Mouse (Mus musculus) neutrophil, adult 59 days (primary cell): Measurements from ENCODE around the gene Dhx38. TPM values are rescaled to one million over a fixed set of nuclear protein-coding genes. Genes with fewer than 3 reads are reported as not detected.

ENCODE experiments used
- total RNA-seq, 2 experiments: library from RNA; stranded (reverse); gene quantifications; 1 replicate in 1 of 2; 2 replicates in 1 of 2; pipeline ENCODE4 v1.2.4; 2023

Dhx38 gene
- total RNA-seq = 10 to 100 TPM; 74.1 to 74.3 TPM

GRCm38 (mm10) chr8:109565498-109566333, at the start of gene Dhx38, which contains the start of gene Txnl4b:
Gene Dhx38 (minus strand): TSS chr8:109565861.
Gene Txnl4b (plus strand): TSS chr8:109565892.

GRCm38 (mm10) chr8:109614243-109615210, 48.9 kb upstream of the Dhx38 start, which contains the start of gene Pkd1l3:
Gene Pkd1l3 (plus strand): TSS chr8:109614517.

GRCm38 (mm10) chr8:109608271-109609152, 42.9 kb upstream of the Dhx38 start, which contains the start of gene Dhodh:
Gene Dhodh (minus strand): TSS chr8:109608673.

GRCm38 (mm10) chr8:109578900-109579301, 13.2 kb upstream of the Dhx38 start, which contains the start of gene Hp:
Gene Hp (minus strand): TSS chr8:109579172.

Other genes with a start within 250 kb of the Dhx38 start
- not detected for gene Pmfbp1, start 71.8 kb downstream of the Dhx38 start, total RNA-seq
- gene Txnl4b, start within 50 bp of the Dhx38 start, total RNA-seq = 10 to 100 TPM; 10.1 to 11.4 TPM
- 1,000 to 10,000 TPM in 1 of 2 experiments, 100 to 1,000 TPM in 1; 984 to 1,006 TPM for gene Hp, start 13.3 kb upstream of the Dhx38 start, total RNA-seq
- gene Dhodh, start 42.8 kb upstream of the Dhx38 start, total RNA-seq = 1 to 10 TPM; 6.2 to 9.5 TPM
- gene Pkd1l3, start 48.7 kb upstream of the Dhx38 start, total RNA-seq = under 1 TPM in 1 of 2 experiments, not detected in 1; 0.04 TPM
- gene Ist1, start 127.4 kb upstream of the Dhx38 start, total RNA-seq = 10 to 100 TPM; 86.0 to 95.9 TPM
- 10 to 100 TPM; 14.7 to 15.7 TPM for gene Zfp821, start 139.7 kb upstream of the Dhx38 start, total RNA-seq
- 10 to 100 TPM; 24.6 to 32.2 TPM for gene Atxn1l, start 171.9 kb upstream of the Dhx38 start, total RNA-seq
- 10 to 100 TPM; 70.8 to 74.6 TPM for gene Ap1g1, start 212.7 kb upstream of the Dhx38 start, total RNA-seq